Mouse (Mus musculus) CD4-positive, CD25-positive, alpha-beta regulatory T cell, adult 9 weeks (primary cell): ENCODE measurements around the gene Clec2d. TPM values are rescaled to one million over a fixed set of nuclear protein-coding genes. Genes with fewer than 3 reads are reported as not detected.

Source experiments
- polyA plus RNA-seq: library from polyadenylated mRNA; unstranded; fragments of 100-300 nt; shearing (Covaris generic); gene quantifications from one replicate; pipeline ENCODE4 v1.2.1, GENCODE M21; 2017

The Clec2d gene
- 28.9 TPM for polyA plus RNA-seq

DNA sequence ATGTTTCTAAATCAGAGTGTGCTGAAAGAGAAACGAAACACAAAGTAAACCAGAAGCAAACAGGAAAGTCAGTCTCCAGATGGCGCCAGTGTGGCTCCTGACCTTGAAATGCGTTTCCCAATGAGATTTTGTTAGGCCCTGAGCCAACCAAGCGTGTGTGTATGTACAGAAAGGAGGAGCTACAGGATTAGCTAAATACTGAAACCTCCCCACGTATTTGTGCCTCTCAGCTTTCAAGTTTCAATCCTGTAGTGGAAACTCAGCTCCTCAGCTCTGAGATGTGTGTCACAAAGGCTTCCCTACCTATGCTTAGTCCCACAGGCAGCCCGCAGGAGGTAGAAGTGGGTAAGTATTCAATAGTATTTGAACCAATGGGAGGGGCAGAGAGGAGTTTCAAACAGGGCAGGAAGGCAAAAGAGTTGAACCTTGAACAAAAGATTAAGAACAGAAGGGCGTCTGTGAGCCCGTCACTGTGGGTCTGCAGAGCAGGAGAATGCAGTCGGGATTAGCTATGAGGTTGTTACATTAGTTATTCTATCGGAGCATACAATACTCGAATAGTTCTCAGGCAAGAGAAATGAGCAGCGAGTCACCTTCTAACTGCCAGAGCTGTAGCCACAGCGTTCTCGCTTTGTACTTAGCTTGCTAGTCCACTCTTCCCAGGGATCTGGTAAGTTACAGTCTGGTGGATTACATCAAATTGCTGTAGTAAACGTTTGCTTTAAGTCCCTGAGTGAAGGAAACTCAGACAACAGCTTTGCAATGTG, at the start of gene Clec2d:
Gene Clec2d (plus strand): TSS at position 213 of the 767 bp plus-strand sequence.

Other genes starting within 250 kb of the Clec2d start
- not detected for gene Clec2g, start 246.2 kb upstream of the Clec2d start, polyA plus RNA-seq
- 8.2 TPM for gene Klrb1f, start 134.7 kb upstream of the Clec2d start, polyA plus RNA-seq
- not detected for gene Clec2e, start 79.7 kb upstream of the Clec2d start, polyA plus RNA-seq
- gene Cd69, start 94.8 kb downstream of the Clec2d start, polyA plus RNA-seq: 195 TPM
- gene 4922502D21Rik, start 151.2 kb downstream of the Clec2d start, polyA plus RNA-seq: not detected
- 0.25 TPM for gene Clec12a, start 162.1 kb downstream of the Clec2d start, polyA plus RNA-seq
- not detected for gene Clec12b, start 205.3 kb downstream of the Clec2d start, polyA plus RNA-seq
- gene Clec1b, start 216.7 kb downstream of the Clec2d start, polyA plus RNA-seq: 1.1 TPM
- gene Clec9a, start 228.2 kb downstream of the Clec2d start, polyA plus RNA-seq: not detected